Mouse (Mus musculus): ENCODE data around the gene Lims1.
A peak's percentile ranks its signal among the peaks of the same experiment; 100 is the strongest.

Lims1 gene

DNA sequence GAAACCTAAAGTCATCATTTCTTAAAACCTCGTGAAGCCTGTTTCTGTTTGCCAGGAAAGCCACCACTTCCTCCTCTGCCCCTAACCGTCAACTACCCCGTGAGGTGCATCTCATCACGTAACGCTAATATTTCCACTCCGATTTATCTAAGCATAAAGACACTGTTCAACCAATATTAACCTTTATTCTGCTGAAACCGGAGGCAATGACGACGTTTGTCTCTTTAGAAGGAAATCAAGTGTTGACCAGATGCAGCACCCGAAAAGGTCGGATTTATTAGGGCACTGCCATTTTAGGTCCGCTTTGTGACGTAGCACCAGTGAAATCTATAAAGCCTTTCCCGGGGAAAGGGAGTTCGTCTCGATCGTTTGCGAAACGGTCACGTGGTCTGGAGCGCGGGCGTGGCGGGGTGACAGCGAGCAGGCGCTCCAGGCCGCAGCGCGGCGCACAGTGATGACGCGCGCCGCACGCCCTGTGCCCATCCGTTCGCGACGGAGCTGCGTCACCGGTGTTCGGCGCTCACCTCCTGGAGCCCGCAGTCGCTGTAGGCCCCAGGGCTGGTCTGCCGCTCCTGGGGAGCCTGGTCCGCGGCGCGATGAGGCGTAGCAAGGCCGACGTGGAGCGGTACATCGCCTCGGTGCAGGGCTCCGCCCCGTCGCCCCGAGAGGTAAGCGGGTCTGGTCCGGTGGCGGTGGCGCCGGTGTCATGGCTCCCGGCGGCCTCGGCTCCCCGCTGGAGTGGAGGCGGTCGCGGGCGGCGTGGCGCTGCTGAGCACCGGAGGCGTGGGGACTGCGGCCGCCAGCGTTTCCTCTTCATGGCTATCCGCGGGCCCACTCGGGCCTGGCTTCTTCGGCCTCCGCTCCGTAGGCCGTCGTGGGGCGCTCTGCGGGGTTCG is 123.4 kb downstream of the Lims1 start, which contains the start of gene Ranbp2:
TSS of gene Ranbp2 (plus strand) at position 537 of the 896 bp plus-strand sequence.
- peak; percentile 90 for DNase-seq (ENCODE audit: low spot score)

DNA sequence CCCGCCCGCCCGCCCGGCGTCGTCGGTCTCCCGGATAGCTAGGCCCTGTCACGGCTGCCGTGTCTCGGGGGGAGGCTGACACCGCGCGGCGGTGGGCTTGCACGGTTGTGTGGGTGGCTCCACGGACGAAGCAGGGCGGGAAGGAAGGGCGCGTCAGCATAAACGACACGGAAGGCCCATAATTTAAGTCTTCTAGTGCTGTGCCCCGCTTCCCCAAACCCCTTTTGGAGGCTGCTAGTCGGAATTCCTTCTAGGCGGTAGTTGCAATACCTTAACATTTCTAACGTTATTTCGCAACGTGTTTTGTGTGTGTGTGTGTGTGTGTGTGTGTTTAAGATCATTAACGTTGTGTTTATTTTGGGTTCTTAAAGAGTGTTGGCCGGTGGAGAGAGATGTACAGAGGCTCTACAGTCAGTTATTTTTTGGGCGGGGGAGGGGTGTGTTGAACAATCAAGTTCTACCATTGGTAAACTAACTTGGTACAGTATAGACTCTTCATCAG is 124.1 kb downstream of the Lims1 start:
- DNase-seq (ENCODE audit: low spot score), result no peak

DNA sequence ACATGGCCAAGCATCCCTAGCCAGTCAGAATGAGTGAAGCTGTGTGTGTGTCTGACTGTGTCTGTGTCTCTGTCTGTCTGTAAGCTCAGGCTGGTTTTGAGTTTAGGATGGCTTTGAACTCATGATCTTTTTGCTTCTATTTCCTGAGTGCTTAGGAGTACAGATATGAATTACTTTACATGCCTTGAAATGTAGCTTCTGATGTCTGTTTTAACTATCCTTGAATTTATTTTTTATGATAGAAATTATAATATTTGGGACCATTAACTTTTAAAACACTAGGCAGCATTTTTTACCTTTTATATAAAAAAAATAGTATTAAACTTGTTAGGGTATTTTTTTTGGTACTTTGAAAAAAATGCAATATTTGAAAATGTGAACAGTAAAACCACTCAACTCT is 128.3 kb downstream of the Lims1 start:
- no peak for DNase-seq (ENCODE audit: low spot score)

DNA sequence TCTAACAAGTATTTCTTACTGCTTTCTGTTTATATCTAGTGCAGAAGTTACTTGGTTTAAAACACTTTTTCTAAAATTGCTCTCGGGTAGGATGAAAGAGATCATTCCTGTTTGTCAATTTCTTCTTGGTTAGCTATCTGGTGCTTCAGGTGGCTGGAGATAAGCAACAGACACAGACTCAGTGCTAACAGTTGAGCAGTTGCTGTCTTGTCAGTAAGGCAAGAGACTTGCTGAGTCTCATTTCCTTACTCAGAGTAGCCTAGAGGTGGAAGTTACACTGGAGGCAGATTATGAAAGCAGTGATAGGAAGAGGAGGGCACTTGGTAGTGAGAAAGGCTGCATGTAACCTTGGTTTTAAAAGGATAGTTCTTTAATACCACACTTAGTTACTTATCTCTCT is 128.9 kb downstream of the Lims1 start:
- no peak for DNase-seq (ENCODE audit: low spot score)

DNA sequence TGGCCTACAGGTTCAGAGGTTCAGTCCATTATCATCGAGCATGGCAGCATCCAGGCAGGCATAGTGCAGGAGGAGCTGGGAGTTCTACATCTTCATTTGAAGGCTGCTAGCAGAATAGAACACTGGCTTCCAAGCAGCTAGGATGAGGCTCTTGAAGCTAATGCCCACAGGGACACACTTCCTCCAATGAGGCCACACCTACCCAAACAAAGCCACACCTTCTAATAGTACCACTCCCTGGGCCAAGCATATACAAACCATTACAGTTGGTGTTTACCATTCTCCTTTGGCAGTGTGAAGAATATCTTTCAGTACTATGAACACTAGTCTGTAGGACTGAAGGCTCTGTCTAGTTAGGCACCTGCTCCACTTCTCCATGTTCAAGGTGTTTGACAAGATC is 136.6 kb downstream of the Lims1 start:
- no peak for DNase-seq (ENCODE audit: low spot score)

All from ovary, postnatal 10 days (tissue).